Mouse (Mus musculus) lung, adult 2 months (tissue): ENCODE data around the gene Gm21973.

ENCODE experiments used
- CTCF ChIP-seq: fragments of 200-500 bp; IDR thresholded peaks from 2 replicates; pipeline ENCODE4 v1.5.1; 2011; ENCODE audit warnings: mild to moderate bottlenecking, low read length, control low read depth; ENCODE audit not compliant: insufficient read depth
- POLR2A ChIP-seq: fragments of 200-500 bp; IDR thresholded peaks from 2 replicates; pipeline ENCODE4 v1.6.1; 2011; ENCODE audit warnings: low read depth, mild to moderate bottlenecking, control low read depth, low read length, borderline replicate concordance; ENCODE audit errors: extremely low read depth

DNA sequence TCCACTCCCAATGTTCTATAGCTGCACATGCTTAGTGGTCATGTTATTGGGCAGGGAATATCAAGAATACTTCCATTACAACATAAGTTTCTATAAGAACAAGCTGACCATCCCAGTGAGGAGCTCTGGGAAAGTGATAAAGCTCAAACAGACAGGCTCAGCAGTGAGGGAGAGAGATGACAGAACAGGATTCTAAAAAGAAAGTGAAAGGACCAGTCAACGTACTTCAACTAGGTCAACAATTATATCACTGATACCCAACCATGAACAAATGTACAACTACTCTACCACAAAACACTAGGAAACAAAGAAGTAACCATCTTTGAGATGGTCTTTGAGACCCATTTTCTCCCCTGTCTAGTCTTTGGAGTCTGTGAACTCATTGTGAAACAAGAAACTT, 28.6 kb upstream of the Gm21973 start:
- TF ChIP-seq CTCF (no peak), POLR2A (no peak)
